Mouse (Mus musculus): Measurements from ENCODE around the gene Otx2. TPM values are rescaled to one million over a fixed set of nuclear protein-coding genes. Genes with fewer than 3 reads are reported as not detected.
"Not testable (repeated sequence)": the region's sequence is repeated elsewhere in the genome, so short reads cannot be mapped to it uniquely, and the experiment has no call there.

Otx2 gene
- polyA plus RNA-seq, 1 experiment from 2014 or later = 79.5 TPM

DNA sequence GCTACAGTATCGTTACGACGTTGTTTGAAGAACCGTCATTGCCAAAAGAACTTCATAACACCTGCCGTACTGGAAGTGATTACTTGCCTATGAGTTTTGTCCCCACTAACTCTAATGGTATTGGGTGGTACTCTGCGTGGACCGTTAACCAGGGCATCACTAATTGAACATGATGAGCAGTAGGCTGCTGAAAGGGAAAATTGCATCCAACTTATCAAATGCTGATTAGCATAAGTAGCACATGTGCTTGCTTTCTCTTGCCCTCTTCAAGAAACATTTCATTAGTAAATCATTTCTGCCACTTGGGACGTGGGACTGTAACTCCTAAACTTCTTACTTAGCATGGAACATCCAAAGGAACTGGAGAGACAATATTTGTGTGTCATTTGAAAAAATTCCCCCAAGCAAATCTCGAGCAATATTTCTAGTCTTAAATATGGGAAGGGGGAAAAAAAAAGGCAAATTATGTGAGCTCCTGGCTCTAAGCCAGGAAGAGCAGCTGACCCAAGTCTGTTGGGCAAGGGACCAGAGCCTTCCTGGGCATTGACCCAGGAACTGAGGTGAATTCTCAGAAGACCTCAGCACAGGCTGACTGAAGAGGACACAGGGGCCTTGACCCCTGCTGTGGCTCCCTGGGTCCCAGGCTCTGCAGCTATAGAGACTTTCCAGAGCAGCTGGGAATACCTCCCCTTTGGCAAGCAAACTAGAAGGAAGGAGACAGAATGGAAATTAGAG lies 48.9 kb downstream of the Otx2 start:
- Histone ChIP-seq H3K27me3 (ENCODE audit: control insufficient read depth, insufficient read depth, low read depth, low read length) (no peaks in the 10 kb centered on the region), H3K9ac (ENCODE audit: low read depth, low read length) (no peak overlapping the region), H3K4me3 (ENCODE audit: low read depth, low read length) (no peak overlapping the region), H3K4me1 (ENCODE audit: control insufficient read depth, insufficient read depth, low read length) (no peaks in the 10 kb centered on the region), H3K9me3 (replicated peaks; ENCODE audit: control insufficient read depth, low read length, poor library complexity, severe bottlenecking) (no peaks in the 10 kb centered on the region), H3K27ac (ENCODE audit: low read length) (no peak overlapping the region), H3K4me2 (ENCODE audit: low read length) (no peak overlapping the region), H3K36me3 (ENCODE audit: control insufficient read depth, insufficient read depth, low read length) (no peaks in the 10 kb centered on the region)
- no peak for ATAC-seq
- WGBS = 67% methylated on average over 9 of the region's 9 CpGs

DNA sequence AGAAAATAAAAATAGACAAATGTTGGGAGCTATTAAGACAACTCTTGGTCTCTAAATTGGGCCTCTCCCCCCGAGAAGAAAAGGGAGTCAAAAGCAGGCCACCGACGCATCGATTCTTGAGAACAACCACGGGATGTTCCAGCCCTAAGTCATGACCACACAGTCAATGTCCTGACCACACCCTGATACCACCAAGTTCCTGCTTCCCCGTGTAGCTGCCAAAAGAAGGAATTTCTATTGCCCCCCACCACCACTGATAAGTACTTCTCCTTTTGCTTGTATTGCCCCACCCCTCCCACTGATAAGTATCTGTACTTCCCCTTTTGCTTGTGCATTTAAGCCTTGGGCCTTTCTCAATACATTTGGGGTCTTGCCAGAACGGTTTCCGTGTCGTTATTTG lies 50.9 kb downstream of the Otx2 start:
- not testable (repeated sequence) for H3K4me3 ChIP-seq (ENCODE audit: low read depth, low read length); H3K27ac ChIP-seq (ENCODE audit: low read length); H3K36me3 ChIP-seq (ENCODE audit: control insufficient read depth, insufficient read depth, low read length); H3K4me2 ChIP-seq (ENCODE audit: low read length); H3K4me1 ChIP-seq (ENCODE audit: control insufficient read depth, insufficient read depth, low read length); ATAC-seq; H3K9ac ChIP-seq (ENCODE audit: low read depth, low read length); H3K27me3 ChIP-seq (ENCODE audit: control insufficient read depth, insufficient read depth, low read depth, low read length); H3K9me3 ChIP-seq (replicated peaks; ENCODE audit: control insufficient read depth, low read length, poor library complexity, severe bottlenecking)
- 90% methylated on average over 9 of the region's 9 CpGs for WGBS

DNA sequence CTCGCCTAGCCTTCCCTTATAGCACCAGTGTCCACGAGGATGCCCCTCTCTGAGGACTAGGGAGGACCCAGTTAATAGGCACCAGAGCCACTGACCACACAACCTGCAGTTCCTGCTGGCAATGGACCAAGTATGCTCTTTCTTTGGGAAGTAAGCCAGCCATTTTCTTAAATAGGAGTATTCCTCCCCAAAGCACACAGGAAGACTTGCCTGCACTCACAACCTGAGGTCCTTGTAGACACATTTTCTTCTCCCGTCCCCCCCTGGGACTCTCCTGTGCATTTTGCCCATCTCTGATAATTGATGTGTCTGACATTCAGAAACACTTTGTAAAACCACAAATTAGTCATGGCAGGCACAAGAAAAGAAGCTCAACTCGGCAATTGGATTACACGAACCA lies 57.3 kb downstream of the Otx2 start:
- no peaks in the 10 kb centered on the region for H3K9me3 ChIP-seq (replicated peaks; ENCODE audit: control insufficient read depth, low read length, poor library complexity, severe bottlenecking)
- H3K27ac ChIP-seq (ENCODE audit: low read length) = no peak overlapping the region
- H3K4me2 ChIP-seq (ENCODE audit: low read length) = no peak overlapping the region
- H3K36me3 ChIP-seq (ENCODE audit: control insufficient read depth, insufficient read depth, low read length) = no peaks in the 10 kb centered on the region
- H3K9ac ChIP-seq (ENCODE audit: low read depth, low read length) = no peak overlapping the region
- H3K27me3 ChIP-seq (ENCODE audit: control insufficient read depth, insufficient read depth, low read depth, low read length) = no peaks in the 10 kb centered on the region
- peaks cover 4% of the 10 kb centered on the region; the same call in 1 of the 2 replicates for H3K4me1 ChIP-seq (ENCODE audit: control insufficient read depth, insufficient read depth, low read length)
- no peak overlapping the region for H3K4me3 ChIP-seq (ENCODE audit: low read depth, low read length)
- no peak for ATAC-seq
- 36% methylated on average over 5 of the region's 5 CpGs for WGBS

DNA sequence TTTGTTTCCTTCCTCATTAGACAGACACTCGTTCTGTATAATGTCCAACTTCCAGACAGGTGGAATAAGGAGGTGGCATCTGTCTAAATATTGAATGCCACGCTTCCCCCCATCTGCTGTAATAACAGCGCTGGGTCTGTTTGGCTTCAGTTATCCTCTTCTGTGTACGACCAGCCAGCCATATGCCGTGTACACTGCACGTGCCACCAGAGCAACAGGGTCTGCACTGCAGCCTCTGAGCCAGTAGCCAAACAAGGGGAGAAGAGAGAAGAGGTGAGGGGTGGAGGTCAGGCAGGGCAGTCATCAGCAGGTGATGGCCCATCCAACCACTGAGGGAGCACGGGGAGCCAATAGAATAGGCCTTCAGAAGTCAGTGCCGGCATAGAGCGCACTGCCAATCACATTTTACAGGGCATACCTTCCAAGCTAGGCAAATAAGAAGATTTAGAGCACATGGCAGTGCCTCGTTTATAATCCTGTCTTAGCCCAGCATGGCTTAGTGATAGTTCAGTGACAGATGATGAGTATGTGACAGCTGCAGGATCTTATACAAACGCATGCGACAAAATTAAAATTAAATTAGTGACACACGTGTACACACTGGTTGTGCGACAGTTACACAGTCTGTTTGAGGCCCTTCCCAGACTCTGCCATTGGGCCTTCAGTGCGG lies 64.8 kb downstream of the Otx2 start:
- H3K4me2 ChIP-seq (ENCODE audit: low read length) = peak overlapping the region; percentile 17
- no peaks in the 10 kb centered on the region for H3K9me3 ChIP-seq (replicated peaks; ENCODE audit: control insufficient read depth, low read length, poor library complexity, severe bottlenecking)
- ATAC-seq = peak; percentile 71
- H3K36me3 ChIP-seq (ENCODE audit: control insufficient read depth, insufficient read depth, low read length) = no peaks in the 10 kb centered on the region
- H3K27me3 ChIP-seq (ENCODE audit: control insufficient read depth, insufficient read depth, low read depth, low read length) = no peaks in the 10 kb centered on the region
- peaks cover 4% of the 10 kb centered on the region; the same call in 1 of the 2 replicates for H3K4me1 ChIP-seq (ENCODE audit: control insufficient read depth, insufficient read depth, low read length)
- no peak overlapping the region for H3K27ac ChIP-seq (ENCODE audit: low read length)
- 57% methylated on average over 15 of the region's 15 CpGs for WGBS
- H3K9ac ChIP-seq (ENCODE audit: low read depth, low read length) = no peak overlapping the region
- H3K4me3 ChIP-seq (ENCODE audit: low read depth, low read length) = no peak overlapping the region

Other genes starting within 250 kb of the Otx2 start
- 19.7 and 20.2 TPM in 2 replicates for gene Tmem260, start 227.7 kb downstream of the Otx2 start, polyA plus RNA-seq (2015; fragmentation: Nextera tagmentation; extraction: Ambion mirVana)

Data from midbrain, embryonic 16.5 days (tissue).